ENCODE assay signal across 8 mouse cellular contexts in the genomic region with DNA sequence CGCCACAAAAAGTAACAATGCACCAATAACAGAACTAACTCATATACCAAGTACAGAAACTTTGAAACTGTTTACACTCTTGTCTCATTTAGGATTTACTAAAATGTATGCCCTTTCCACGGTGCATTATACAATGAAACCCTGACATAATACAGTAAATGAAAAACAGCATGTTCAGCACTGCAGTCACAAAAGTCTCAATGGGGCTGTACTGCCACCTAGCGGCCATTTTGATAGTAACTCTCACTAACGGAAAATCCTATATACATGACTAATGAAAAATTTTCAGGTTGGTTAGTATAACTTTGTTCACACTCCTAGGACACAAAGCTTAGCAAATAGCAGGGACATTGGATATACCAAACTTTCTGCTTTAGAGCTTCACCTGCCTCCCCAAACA. TPM values are rescaled to one million over a fixed set of nuclear protein-coding genes. Genes with fewer than 3 reads are reported as not detected.
DNase-seq lines count a peak whose midpoint lies in the region; ATAC-seq and TF ChIP-seq lines count a peak whose summit lies in the region.

No protein-coding gene starts in this region.

- no peak overlapping the region for H3K4me2 ChIP-seq in limb, embryonic 14.5 days (replicated peaks; ENCODE audit: low read depth, low read length, severe bottlenecking)

- H3K36me3 ChIP-seq in forebrain, embryonic 10.5 days (replicated peaks) = no peaks in the 10 kb centered on the region
- no peaks in the 10 kb centered on the region for H3K36me3 ChIP-seq in limb, embryonic 14.5 days (ENCODE audit: control insufficient read depth, insufficient read depth, low read length)

- peak; percentile 92 for DNase-seq in 3T3-L1 (ENCODE audit: low read depth, low spot score)
- DNase-seq in brain, embryonic 18.5 days (ENCODE audit: low read depth, low spot score) = peak; percentile 47
- DNase-seq in forebrain, embryonic 10.5 days (ENCODE audit: extremely low spot score, low spot score) = peak; percentile 75
- peak; percentile 82 for DNase-seq in hindlimb bud, embryonic 11.5 days (ENCODE audit: extremely low spot score, low read depth, low spot score)
- peak; percentile 93 for DNase-seq in limb, embryonic 14.5 days (ENCODE audit: low spot score)
- peak; percentile 64 for DNase-seq in ovary, postnatal 14 days (ENCODE audit: low spot score)
- peak; percentile 79 for DNase-seq in urinary bladder, postnatal 14 days (ENCODE audit: low spot score)

- H3K27ac ChIP-seq in forebrain, embryonic 10.5 days = no peak overlapping the region
- no peak overlapping the region for H3K27ac ChIP-seq in limb, embryonic 14.5 days (replicated peaks; ENCODE audit: low read depth, low read length)

- peaks cover 4% of the 10 kb centered on the region for H3K4me1 ChIP-seq in forebrain, embryonic 10.5 days
- no peaks in the 10 kb centered on the region for H3K4me1 ChIP-seq in limb, embryonic 14.5 days (ENCODE audit: control insufficient read depth, insufficient read depth, low read length)

- H3K9ac ChIP-seq in limb, embryonic 14.5 days (ENCODE audit: low read depth, low read length, severe bottlenecking) = no peak overlapping the region

- ATAC-seq in CD4-positive, CD25-positive, alpha-beta regulatory T cell, adult 4 months = peak; percentile 49
- 0 out of 2 replicates have a peak, but pooled peaks have one; percentile 10 for ATAC-seq in limb, embryonic 14.5 days (ENCODE audit: low FRiP score, low read depth)

- H3K4me3 ChIP-seq in forebrain, embryonic 10.5 days = no peak overlapping the region
- H3K4me3 ChIP-seq in limb, embryonic 14.5 days (replicated peaks; ENCODE audit: low read length) = no peak overlapping the region

- H3K27me3 ChIP-seq in forebrain, embryonic 10.5 days (ENCODE audit: poor library complexity, severe bottlenecking) = no peaks in the 10 kb centered on the region
- no peaks in the 10 kb centered on the region for H3K27me3 ChIP-seq in limb, embryonic 14.5 days (ENCODE audit: control insufficient read depth, insufficient read depth, low read length)

- WGBS in forebrain, embryonic 10.5 days = 28% methylated on average over 4 of the region's 4 CpGs
- 17% methylated on average over 4 of the region's 4 CpGs for WGBS in limb, embryonic 14.5 days

- H3K9me3 ChIP-seq in forebrain, embryonic 10.5 days = no peaks in the 10 kb centered on the region
- no peaks in the 10 kb centered on the region for H3K9me3 ChIP-seq in limb, embryonic 14.5 days (ENCODE audit: control insufficient read depth, low read length)

- no peak for TF ChIP-seq POLR2A in limb, embryonic 14.5 days (IDR thresholded peaks at IDR 0.05; ENCODE audit: borderline replicate concordance, extremely low read depth, insufficient read depth, insufficient read length)

RNA-seq across cellular contexts. Expression of a gene that starts 4.5 kb away (rescaled TPM):
- 10 to 100 TPM; 24.4 to 25.2 TPM for polyA plus RNA-seq in CD4-positive, CD25-positive, alpha-beta regulatory T cell, adult 4 months (2017; shearing (Covaris generic))
- polyA plus RNA-seq in forebrain, embryonic 10.5 days (2016; fragmentation: Nextera tagmentation; extraction: Ambion mirVana) = 22.1 and 22.4 TPM in 2 replicates
- polyA plus RNA-seq in limb, embryonic 14.5 days (2012; rRNA removed) = 12.8 and 14.0 TPM in 2 replicates
- polyA plus RNA-seq in limb, embryonic 14.5 days (2014; fragmentation: Nextera tagmentation; extraction: Ambion mirVana) = 14.9 and 17.0 TPM in 2 replicates

RNA-seq across cellular contexts. Expression of a gene that starts 7.8 kb away (rescaled TPM):
- 1 to 10 TPM in 1 of 2 experiments, under 1 TPM in 1; 0.42 to 2.1 TPM for polyA plus RNA-seq in CD4-positive, CD25-positive, alpha-beta regulatory T cell, adult 4 months (2017; shearing (Covaris generic))
- 5.6 and 5.9 TPM in 2 replicates for polyA plus RNA-seq in forebrain, embryonic 10.5 days (2016; fragmentation: Nextera tagmentation; extraction: Ambion mirVana)
- polyA plus RNA-seq in limb, embryonic 14.5 days (2012; rRNA removed) = 0.69 and 0.95 TPM in 2 replicates
- polyA plus RNA-seq in limb, embryonic 14.5 days (2014; fragmentation: Nextera tagmentation; extraction: Ambion mirVana) = 1.8 TPM in 2 replicates
